Mouse (Mus musculus): Measurements from ENCODE around the gene Tdrd6. TPM values are rescaled to one million over a fixed set of nuclear protein-coding genes. Genes with fewer than 3 reads are reported as not detected.
A peak's percentile ranks its signal among the peaks of the same experiment; 100 is the strongest.

Gene Tdrd6
- polyA plus RNA-seq, 1 experiment from 2014 or later = 0.01 TPM

- ATAC-seq = no peak
- Histone ChIP-seq H3K4me2 (replicated peaks; ENCODE audit: low read depth, low read length) (no peak overlapping the region), H3K9ac (replicated peaks; ENCODE audit: low read depth) (no peak overlapping the region), H3K36me3 (ENCODE audit: insufficient read depth, low read length) (no peaks in the 10 kb centered on the region), H3K4me1 (ENCODE audit: insufficient read depth, low read depth, low read length) (peaks cover 10% of the 10 kb centered on the region; the same call in 1 of the 2 replicates), H3K9me3 (ENCODE audit: low read length) (no peaks in the 10 kb centered on the region), H3K4me3 (ENCODE audit: low read depth, low read length) (no peak overlapping the region), H3K27me3 (replicated peaks; ENCODE audit: insufficient read depth, low read length) (peaks cover 27% of the 10 kb centered on the region), H3K27ac (ENCODE audit: low read length) (no peak overlapping the region)
- 88% methylated on average over 10 of the region's 10 CpGs for WGBS
- no peak for TF ChIP-seq CTCF (IDR thresholded peaks at IDR 0.05)
- TF ChIP-seq EP300 (IDR thresholded peaks at IDR 0.05) = no peak
- DNase-seq (ENCODE audit: low spot score) = no peak
These were observed 1.9 kb downstream of the Tdrd6 start for GRCm38 (mm10) chr17:43628246-43628645.

DNA sequence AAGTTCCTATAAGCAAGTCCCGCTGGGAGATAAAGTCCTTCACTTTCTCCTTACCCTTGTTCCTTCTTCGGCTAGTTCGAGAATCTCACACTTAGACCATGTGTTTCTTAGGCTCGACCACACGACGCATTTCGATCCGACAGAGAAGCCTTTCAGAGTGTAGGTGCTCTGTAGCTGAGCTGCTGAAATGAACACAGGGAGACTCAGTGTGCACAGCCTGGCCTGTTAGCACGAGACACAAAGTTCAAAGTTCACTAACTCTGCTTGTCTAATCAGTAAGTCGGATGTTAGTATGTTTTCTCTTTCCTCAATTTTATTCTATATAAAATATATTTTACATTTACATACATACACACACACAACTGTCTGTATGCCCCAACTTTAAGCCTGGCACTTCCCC is 8.0 kb downstream of the Tdrd6 start:
- Histone ChIP-seq H3K4me2 (replicated peaks; ENCODE audit: low read depth, low read length) (no peak overlapping the region), H3K9me3 (ENCODE audit: low read length) (no peaks in the 10 kb centered on the region), H3K27me3 (replicated peaks; ENCODE audit: insufficient read depth, low read length) (no peaks in the 10 kb centered on the region), H3K4me1 (ENCODE audit: insufficient read depth, low read depth, low read length) (no peaks in the 10 kb centered on the region), H3K4me3 (ENCODE audit: low read depth, low read length) (no peak overlapping the region), H3K9ac (replicated peaks; ENCODE audit: low read depth) (no peak overlapping the region), H3K27ac (ENCODE audit: low read length) (no peak overlapping the region), H3K36me3 (ENCODE audit: insufficient read depth, low read length) (no peaks in the 10 kb centered on the region)
- WGBS = 81% methylated on average over 10 of the region's 10 CpGs
- no peak for TF ChIP-seq EP300 (IDR thresholded peaks at IDR 0.05)
- no peak for TF ChIP-seq CTCF (IDR thresholded peaks at IDR 0.05)
- no peak for DNase-seq (ENCODE audit: low spot score)
- no peak for ATAC-seq

GRCm38 (mm10) chr17:43619156-43619555 is 10.9 kb downstream of the Tdrd6 start:
- Histone ChIP-seq H3K4me3 (ENCODE audit: low read depth, low read length) (no peak overlapping the region), H3K9ac (replicated peaks; ENCODE audit: low read depth) (no peak overlapping the region), H3K27me3 (replicated peaks; ENCODE audit: insufficient read depth, low read length) (no peaks in the 10 kb centered on the region), H3K36me3 (ENCODE audit: insufficient read depth, low read length) (no peaks in the 10 kb centered on the region), H3K4me1 (ENCODE audit: insufficient read depth, low read depth, low read length) (no peaks in the 10 kb centered on the region), H3K27ac (ENCODE audit: low read length) (no peak overlapping the region), H3K9me3 (ENCODE audit: low read length) (no peaks in the 10 kb centered on the region), H3K4me2 (replicated peaks; ENCODE audit: low read depth, low read length) (no peak overlapping the region)
- ATAC-seq (no peak), DNase-seq (ENCODE audit: low spot score) (no peak)
- WGBS = 78% methylated on average over 9 of the region's 9 CpGs
- TF ChIP-seq EP300 (IDR thresholded peaks at IDR 0.05) (no peak), CTCF (IDR thresholded peaks at IDR 0.05) (no peak)

DNA sequence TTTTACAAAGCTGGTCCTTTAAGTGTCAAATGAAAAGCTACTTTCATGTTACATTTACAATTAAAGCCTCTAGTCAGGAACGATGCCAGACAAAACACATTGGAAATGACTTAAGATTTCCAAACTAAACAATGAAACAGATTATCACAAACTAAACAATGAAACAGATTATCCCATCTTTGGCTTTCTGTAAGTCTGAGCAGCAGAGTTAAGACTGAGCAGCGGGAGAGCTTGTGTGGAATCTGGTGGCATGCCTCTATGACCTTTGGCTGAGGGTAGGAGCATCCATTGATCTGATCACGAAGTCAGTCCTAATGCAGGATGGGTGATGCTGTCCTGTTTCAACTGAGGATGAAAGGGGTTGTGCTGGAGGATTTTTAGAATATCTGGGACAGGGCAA is 17.9 kb downstream of the Tdrd6 start:
- DNase-seq (ENCODE audit: low spot score) (no peak), ATAC-seq (no peak)
- no peak overlapping the region for H3K9ac ChIP-seq (replicated peaks; ENCODE audit: low read depth)
- H3K4me2 ChIP-seq (replicated peaks; ENCODE audit: low read depth, low read length) = no peak overlapping the region
- no peaks in the 10 kb centered on the region for H3K27me3 ChIP-seq (replicated peaks; ENCODE audit: insufficient read depth, low read length)
- no peaks in the 10 kb centered on the region for H3K9me3 ChIP-seq (ENCODE audit: low read length)
- 55% methylated on average over 3 of the region's 3 CpGs for WGBS
- TF ChIP-seq CTCF (IDR thresholded peaks at IDR 0.05) = no peak
- TF ChIP-seq EP300 (IDR thresholded peaks at IDR 0.05) = no peak
- H3K4me1 ChIP-seq (ENCODE audit: insufficient read depth, low read depth, low read length) = no peaks in the 10 kb centered on the region
- no peak overlapping the region for H3K27ac ChIP-seq (ENCODE audit: low read length)
- H3K36me3 ChIP-seq (ENCODE audit: insufficient read depth, low read length) = no peaks in the 10 kb centered on the region
- no peak overlapping the region for H3K4me3 ChIP-seq (ENCODE audit: low read depth, low read length)

DNA sequence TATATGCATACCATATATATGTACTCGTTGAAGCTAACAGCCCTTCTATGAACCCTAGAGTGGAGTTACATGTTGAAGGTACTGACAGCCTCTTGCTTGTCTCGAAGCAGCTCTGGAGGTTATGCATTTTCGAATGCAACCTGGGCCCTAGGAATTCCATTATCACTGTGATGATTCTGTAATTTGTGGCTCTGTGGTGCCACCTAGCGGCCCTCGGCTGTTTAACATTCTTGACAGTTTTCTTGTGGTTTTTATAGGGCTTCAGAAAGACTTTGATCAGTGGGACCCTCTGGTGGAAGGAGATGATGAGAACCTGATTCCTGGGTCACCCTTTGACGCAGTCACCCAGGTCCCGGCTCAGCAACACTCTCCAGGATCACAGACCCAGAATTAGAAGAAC is 18.5 kb downstream of the Tdrd6 start:
- DNase-seq (ENCODE audit: low spot score) = peak; percentile 49
- no peak for TF ChIP-seq EP300 (IDR thresholded peaks at IDR 0.05)
- peak; percentile 82 for TF ChIP-seq CTCF (IDR thresholded peaks at IDR 0.05)
- H3K9ac ChIP-seq (replicated peaks; ENCODE audit: low read depth) = no peak overlapping the region
- no peak overlapping the region for H3K27ac ChIP-seq (ENCODE audit: low read length)
- no peaks in the 10 kb centered on the region for H3K36me3 ChIP-seq (ENCODE audit: insufficient read depth, low read length)
- no peak overlapping the region for H3K4me3 ChIP-seq (ENCODE audit: low read depth, low read length)
- H3K27me3 ChIP-seq (replicated peaks; ENCODE audit: insufficient read depth, low read length) = no peaks in the 10 kb centered on the region
- no peaks in the 10 kb centered on the region for H3K9me3 ChIP-seq (ENCODE audit: low read length)
- H3K4me2 ChIP-seq (replicated peaks; ENCODE audit: low read depth, low read length) = no peak overlapping the region
- WGBS = 12% methylated on average over 7 of the region's 7 CpGs
- ATAC-seq = no peak
- H3K4me1 ChIP-seq (ENCODE audit: insufficient read depth, low read depth, low read length) = no peaks in the 10 kb centered on the region

DNA sequence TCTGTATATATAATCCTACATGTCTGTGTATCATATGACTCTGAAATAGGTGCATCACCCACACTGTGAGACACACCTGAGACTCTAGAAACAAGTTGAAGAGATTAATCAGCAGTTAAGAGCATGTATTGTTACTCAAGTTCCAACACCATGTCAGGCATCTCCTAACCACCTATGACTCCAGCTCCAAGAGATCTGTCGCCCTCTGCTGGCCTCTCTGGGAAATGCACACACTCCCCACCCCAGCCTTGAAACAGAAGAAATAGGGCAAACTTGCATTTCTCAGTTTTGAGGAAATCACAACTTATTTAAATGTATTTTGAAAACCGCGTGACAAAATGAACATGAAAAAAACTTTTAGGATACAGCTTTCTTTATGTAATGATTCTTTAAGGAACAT is 23.4 kb downstream of the Tdrd6 start:
- Histone ChIP-seq H3K4me1 (ENCODE audit: insufficient read depth, low read depth, low read length) (no peaks in the 10 kb centered on the region), H3K27ac (ENCODE audit: low read length) (no peak overlapping the region), H3K27me3 (replicated peaks; ENCODE audit: insufficient read depth, low read length) (no peaks in the 10 kb centered on the region), H3K36me3 (ENCODE audit: insufficient read depth, low read length) (no peaks in the 10 kb centered on the region), H3K9me3 (ENCODE audit: low read length) (no peaks in the 10 kb centered on the region), H3K4me2 (replicated peaks; ENCODE audit: low read depth, low read length) (no peak overlapping the region), H3K4me3 (ENCODE audit: low read depth, low read length) (no peak overlapping the region), H3K9ac (replicated peaks; ENCODE audit: low read depth) (no peak overlapping the region)
- peak; percentile 96 for TF ChIP-seq CTCF (IDR thresholded peaks at IDR 0.05)
- no peak for TF ChIP-seq EP300 (IDR thresholded peaks at IDR 0.05)
- ATAC-seq = no peak
- DNase-seq (ENCODE audit: low spot score) = peak; percentile 61
- WGBS = 10% methylated on average over 3 of the region's 3 CpGs

- no peak overlapping the region for H3K4me3 ChIP-seq (ENCODE audit: low read depth, low read length)
- no peak overlapping the region for H3K9ac ChIP-seq (replicated peaks; ENCODE audit: low read depth)
- DNase-seq (ENCODE audit: low spot score) = no peak
- H3K36me3 ChIP-seq (ENCODE audit: insufficient read depth, low read length) = no peaks in the 10 kb centered on the region
- no peaks in the 10 kb centered on the region for H3K4me1 ChIP-seq (ENCODE audit: insufficient read depth, low read depth, low read length)
- no peak for ATAC-seq
- H3K27ac ChIP-seq (ENCODE audit: low read length) = no peak overlapping the region
- TF ChIP-seq EP300 (IDR thresholded peaks at IDR 0.05) = no peak
- H3K27me3 ChIP-seq (replicated peaks; ENCODE audit: insufficient read depth, low read length) = no peaks in the 10 kb centered on the region
- WGBS = 52% methylated on average over 4 of the region's 4 CpGs
- no peaks in the 10 kb centered on the region for H3K9me3 ChIP-seq (ENCODE audit: low read length)
- no peak overlapping the region for H3K4me2 ChIP-seq (replicated peaks; ENCODE audit: low read depth, low read length)
These were observed 31.4 kb downstream of the Tdrd6 start for GRCm38 (mm10) chr17:43598706-43599105.
